ENCODE assay signal across 29 mouse cellular contexts in genomic region chr6:127901261-127901660, GRCm38 (mm10). TPM values are rescaled to one million over a fixed set of nuclear protein-coding genes. Genes with fewer than 3 reads are reported as not detected.
DNase-seq lines count a peak whose midpoint lies in the region; ATAC-seq and TF ChIP-seq lines count a peak whose summit lies in the region.
"Had no signal": no experiment of that assay in that cellular context is flagged by ENCODE, and none has a peak within 500 bp of the region (broad histone marks: within the 10 kb centered on the region; RNA-seq: fewer than 3 reads in every experiment).

No protein-coding gene starts in this region.

- TF ChIP-seq POLR2A in brain, embryonic 14.5 days (IDR thresholded peaks at IDR 0.05; ENCODE audit: borderline replicate concordance, extremely low read depth, insufficient read depth, insufficient read length, poor library complexity, severe bottlenecking), result no peak

- peak overlapping the region; percentile 32; the same call in 1 of the 2 replicates for H3K27ac ChIP-seq in hindbrain, embryonic 12.5 days
- no peak overlapping the region for H3K27ac ChIP-seq in hindbrain, embryonic 11.5 days (ENCODE audit: low read depth, low read length)
- no peak overlapping the region for H3K27ac ChIP-seq in lung, embryonic 16.5 days (ENCODE audit: low read length)
- no peak overlapping the region for H3K27ac ChIP-seq in lung, postnatal 0 days (ENCODE audit: low read length)
- H3K27ac ChIP-seq: embryonic facial prominence, embryonic 10.5 days; embryonic facial prominence, embryonic 15.5 days; heart, embryonic 13.5 days; hindbrain, embryonic 15.5 days; intestine, embryonic 15.5 days; layer of hippocampus, adult 2 months; limb, embryonic 10.5 days; limb, embryonic 15.5 days; liver, embryonic 13.5 days; stomach, postnatal 0 days had no signal

- TF ChIP-seq CTCF in lung, postnatal 0 days (IDR thresholded peaks at IDR 0.05), result no peak
- TF ChIP-seq CTCF in brain, embryonic 14.5 days (IDR thresholded peaks at IDR 0.05; ENCODE audit: borderline replicate concordance, extremely low read depth, insufficient read depth, insufficient read length), result no peak

- 0 out of 2 replicates have a peak, but pooled peaks cover 5% of the 10 kb centered on the region for H3K4me1 ChIP-seq in hindbrain, embryonic 12.5 days
- H3K4me1 ChIP-seq in hindbrain, embryonic 11.5 days (replicated peaks; ENCODE audit: control insufficient read depth, insufficient read depth, low read length), result no peaks in the 10 kb centered on the region
- H3K4me1 ChIP-seq in lung, embryonic 16.5 days (replicated peaks; ENCODE audit: control insufficient read depth, insufficient read depth, low read length), result peaks cover 9% of the 10 kb centered on the region; the same call in 1 of the 2 replicates
- H3K4me1 ChIP-seq in lung, postnatal 0 days (ENCODE audit: insufficient read depth, low read depth, low read length), result no peaks in the 10 kb centered on the region
- H3K4me1 ChIP-seq: embryonic facial prominence, embryonic 10.5 days; embryonic facial prominence, embryonic 15.5 days; intestine, embryonic 15.5 days; limb, embryonic 10.5 days; liver, embryonic 13.5 days had no signal

- H3K27me3 ChIP-seq in hindbrain, embryonic 12.5 days, result no peaks in the 10 kb centered on the region
- H3K27me3 ChIP-seq in hindbrain, embryonic 11.5 days (ENCODE audit: control insufficient read depth, insufficient read depth, low read length), result no peaks in the 10 kb centered on the region
- H3K27me3 ChIP-seq in lung, embryonic 16.5 days (ENCODE audit: control insufficient read depth, insufficient read depth, low read depth, low read length), result no peaks in the 10 kb centered on the region
- no peaks in the 10 kb centered on the region for H3K27me3 ChIP-seq in lung, postnatal 0 days (replicated peaks; ENCODE audit: insufficient read depth, low read length)
- H3K27me3 ChIP-seq: embryonic facial prominence, embryonic 15.5 days; heart, embryonic 13.5 days; hindbrain, embryonic 15.5 days; intestine, embryonic 15.5 days; limb, embryonic 15.5 days; liver, embryonic 13.5 days had no signal

- no peak overlapping the region for H3K4me2 ChIP-seq in hindbrain, embryonic 12.5 days (replicated peaks)
- no peak overlapping the region for H3K4me2 ChIP-seq in hindbrain, embryonic 11.5 days (replicated peaks; ENCODE audit: low read depth, low read length)
- no peak overlapping the region for H3K4me2 ChIP-seq in lung, embryonic 16.5 days (ENCODE audit: low read depth, low read length)
- no peak overlapping the region for H3K4me2 ChIP-seq in lung, postnatal 0 days (replicated peaks; ENCODE audit: low read depth, low read length)
- H3K4me2 ChIP-seq: embryonic facial prominence, embryonic 15.5 days; heart, embryonic 13.5 days; hindbrain, embryonic 15.5 days; intestine, embryonic 15.5 days; limb, embryonic 15.5 days; liver, embryonic 13.5 days; midbrain, embryonic 11.5 days had no signal

- ATAC-seq in hindbrain, embryonic 12.5 days (ENCODE audit: low FRiP score), result no peak
- no peak for ATAC-seq in hindbrain, embryonic 11.5 days (ENCODE audit: low FRiP score)
- ATAC-seq in lung, embryonic 16.5 days (ENCODE audit: low read depth), result 0 out of 2 replicates have a peak, but pooled peaks have one; percentile 26
- no peak for ATAC-seq in lung, postnatal 0 days
- ATAC-seq: intestine, embryonic 15.5 days; Patski had no signal

- H3K9ac ChIP-seq in hindbrain, embryonic 12.5 days, result no peak overlapping the region
- H3K9ac ChIP-seq in hindbrain, embryonic 11.5 days (ENCODE audit: low read depth, low read length), result no peak overlapping the region
- H3K9ac ChIP-seq in lung, embryonic 16.5 days (ENCODE audit: low read length), result no peak overlapping the region
- no peak overlapping the region for H3K9ac ChIP-seq in lung, postnatal 0 days (replicated peaks; ENCODE audit: low read depth)
- H3K9ac ChIP-seq: embryonic facial prominence, embryonic 15.5 days; heart, embryonic 13.5 days; hindbrain, embryonic 15.5 days; intestine, embryonic 15.5 days; limb, embryonic 15.5 days; liver, embryonic 13.5 days had no signal

- H3K9me3 ChIP-seq in hindbrain, embryonic 12.5 days (replicated peaks), result no peaks in the 10 kb centered on the region
- H3K9me3 ChIP-seq in hindbrain, embryonic 11.5 days (ENCODE audit: control insufficient read depth, low read length), result no peaks in the 10 kb centered on the region
- no peaks in the 10 kb centered on the region; the same call in 1 of the 2 replicates for H3K9me3 ChIP-seq in lung, embryonic 16.5 days (ENCODE audit: control insufficient read depth, low read length)
- no peaks in the 10 kb centered on the region for H3K9me3 ChIP-seq in lung, postnatal 0 days (ENCODE audit: low read length)
- H3K9me3 ChIP-seq: embryonic facial prominence, embryonic 10.5 days; embryonic facial prominence, embryonic 15.5 days; intestine, embryonic 15.5 days; limb, embryonic 15.5 days; liver, embryonic 13.5 days had no signal

- DNase-seq in cerebellum, postnatal 14 days, result peak; percentile 18 to 30
- no peak for DNase-seq in cerebellum, postnatal 36 days
- DNase-seq in hindbrain, embryonic 11.5 days (ENCODE audit: low spot score), result no peak
- no peak for DNase-seq in lung, postnatal 0 days (ENCODE audit: low spot score)
- peak; percentile 71 for DNase-seq in brain, embryonic 14.5 days (ENCODE audit: low read depth)
- DNase-seq: adrenal gland, postnatal 10 days; cerebellum, adult 11 months; cerebellum, adult 9-11 months; gastrocnemius, postnatal 10 days; liver, embryonic 13.5 days; lung, adult 18-20 months; lung, postnatal 36 days; right cerebral cortex, adult 18-20 months; thymus, adult 18-20 months; thymus, postnatal 25 days had no signal

- no peak overlapping the region for H3K4me3 ChIP-seq in hindbrain, embryonic 12.5 days
- H3K4me3 ChIP-seq in hindbrain, embryonic 11.5 days (ENCODE audit: low read depth, low read length), result no peak overlapping the region
- no peak overlapping the region for H3K4me3 ChIP-seq in lung, embryonic 16.5 days (ENCODE audit: low read length)
- H3K4me3 ChIP-seq in lung, postnatal 0 days (ENCODE audit: low read depth, low read length), result no peak overlapping the region
- H3K4me3 ChIP-seq: embryonic facial prominence, embryonic 10.5 days; embryonic facial prominence, embryonic 15.5 days; heart, embryonic 13.5 days; hindbrain, embryonic 15.5 days; intestine, embryonic 15.5 days; layer of hippocampus, adult 2 months; limb, embryonic 10.5 days; limb, embryonic 15.5 days; liver, embryonic 13.5 days had no signal

- no peak for TF ChIP-seq EP300 in lung, postnatal 0 days (IDR thresholded peaks at IDR 0.05)

- 71% methylated on average over 3 of the region's 3 CpGs for WGBS in hindbrain, embryonic 12.5 days
- 87% methylated on average over 3 of the region's 3 CpGs for WGBS in hindbrain, embryonic 11.5 days
- 56% methylated on average over 3 of the region's 3 CpGs for WGBS in lung, embryonic 16.5 days
- WGBS in lung, postnatal 0 days, result 57% methylated on average over 3 of the region's 3 CpGs

- H3K36me3 ChIP-seq in hindbrain, embryonic 12.5 days, result peaks cover 6% of the 10 kb centered on the region
- no peaks in the 10 kb centered on the region for H3K36me3 ChIP-seq in hindbrain, embryonic 11.5 days (ENCODE audit: control insufficient read depth, insufficient read depth, low read length)
- H3K36me3 ChIP-seq in lung, embryonic 16.5 days (ENCODE audit: control insufficient read depth, insufficient read depth, low read length), result no peaks in the 10 kb centered on the region
- H3K36me3 ChIP-seq in lung, postnatal 0 days (ENCODE audit: insufficient read depth, low read length), result no peaks in the 10 kb centered on the region
- H3K36me3 ChIP-seq: embryonic facial prominence, embryonic 10.5 days; embryonic facial prominence, embryonic 15.5 days; G1E; hindbrain, embryonic 15.5 days; intestine, embryonic 15.5 days; limb, embryonic 10.5 days; limb, embryonic 15.5 days; liver, embryonic 13.5 days had no signal

RNA-seq across cellular contexts. Expression of gene Tspan11, which starts 13.9 kb away (rescaled TPM):
- polyA plus RNA-seq in hindbrain, embryonic 12.5 days (2016; fragmentation: Nextera tagmentation; extraction: Ambion mirVana), result 19.3 and 22.9 TPM in 2 replicates
- polyA plus RNA-seq in hindbrain, embryonic 11.5 days (2014; fragmentation: Nextera tagmentation; extraction: Ambion mirVana), result 17.4 and 17.9 TPM in 2 replicates
- 22.0 and 23.8 TPM in 2 replicates for polyA plus RNA-seq in lung, embryonic 16.5 days (2015; fragmentation: Nextera tagmentation; extraction: Ambion mirVana)
- polyA plus RNA-seq in lung, postnatal 0 days (2015; fragmentation: Nextera tagmentation; extraction: Ambion mirVana), result 45.0 and 64.3 TPM in 2 replicates
- 8.0 and 9.2 TPM in 2 replicates for polyA plus RNA-seq in brain, embryonic 14.5 days (2012; rRNA removed)
- polyA plus RNA-seq: G1E, Patski had no signal

Comparison
In these comparisons a context has a peak if more than half of its experiments do, and no peak if none do; other contexts are left out.
1. DNase-seq: peak in cerebellum, postnatal 14 days (2 of 2) and brain, embryonic 14.5 days (single experiment); none in cerebellum, postnatal 36 days (0 of 2), hindbrain, embryonic 11.5 days (single experiment) and lung, postnatal 0 days (single experiment).